Mouse (Mus musculus): Measurements from ENCODE around the gene Bptf. TPM values are rescaled to one million over a fixed set of nuclear protein-coding genes. Genes with fewer than 3 reads are reported as not detected.

Bptf gene
- polyA plus RNA-seq, 1 experiment from 2014 or later: 14.4 TPM

- Histone ChIP-seq H3K9me3 (ENCODE audit: control insufficient read depth) (no peaks in the 10 kb centered on the region), H3K27ac (ENCODE audit: low read depth, low read length) (peak overlapping the region; percentile 84), H3K4me2 (replicated peaks; ENCODE audit: low read depth) (peak overlapping the region; percentile 52), H3K9ac (ENCODE audit: low read depth, low read length) (no peak overlapping the region), H3K4me1 (replicated peaks; ENCODE audit: control insufficient read depth, insufficient read depth, low read length) (no peaks in the 10 kb centered on the region), H3K4me3 (ENCODE audit: low read depth, low read length) (no peak overlapping the region), H3K27me3 (replicated peaks; ENCODE audit: control insufficient read depth, insufficient read depth, low read length) (no peaks in the 10 kb centered on the region), H3K36me3 (ENCODE audit: control insufficient read depth, insufficient read depth) (no peaks in the 10 kb centered on the region)
- TF ChIP-seq CTCF (IDR thresholded peaks at IDR 0.05; ENCODE audit: low read depth): peak; percentile 55
- 76% methylated on average over 11 of the region's 11 CpGs for WGBS
- no peak for ATAC-seq
Observed at GRCm38 (mm10) chr11:107014020-107014585, 117.8 kb downstream of the Bptf start.

- Histone ChIP-seq H3K4me3 (ENCODE audit: low read depth, low read length) (peak overlapping the region; percentile 54), H3K4me2 (replicated peaks; ENCODE audit: low read depth) (peak overlapping the region; percentile 60), H3K4me1 (replicated peaks; ENCODE audit: control insufficient read depth, insufficient read depth, low read length) (no peaks in the 10 kb centered on the region), H3K27me3 (replicated peaks; ENCODE audit: control insufficient read depth, insufficient read depth, low read length) (no peaks in the 10 kb centered on the region), H3K9me3 (ENCODE audit: control insufficient read depth) (no peaks in the 10 kb centered on the region), H3K9ac (ENCODE audit: low read depth, low read length) (peak overlapping the region; percentile 67), H3K36me3 (ENCODE audit: control insufficient read depth, insufficient read depth) (no peaks in the 10 kb centered on the region), H3K27ac (ENCODE audit: low read depth, low read length) (peak overlapping the region; percentile 96)
- peak; percentile 85 for ATAC-seq
- WGBS: under 1% methylated on average over 37 of the region's 37 CpGs
- TF ChIP-seq CTCF (IDR thresholded peaks at IDR 0.05; ENCODE audit: low read depth): no peak
Observed at GRCm38 (mm10) chr11:107012324-107013017, 119.5 kb downstream of the Bptf start.

GRCm38 (mm10) chr11:107011669-107012323 is 120.1 kb downstream of the Bptf start:
- 21% methylated on average over 18 of the region's 18 CpGs for WGBS
- peak overlapping the region; percentile 54 for H3K4me3 ChIP-seq (ENCODE audit: low read depth, low read length)
- TF ChIP-seq CTCF (IDR thresholded peaks at IDR 0.05; ENCODE audit: low read depth): no peak
- peak overlapping the region; percentile 67 for H3K9ac ChIP-seq (ENCODE audit: low read depth, low read length)
- no peaks in the 10 kb centered on the region for H3K4me1 ChIP-seq (replicated peaks; ENCODE audit: control insufficient read depth, insufficient read depth, low read length)
- no peak for ATAC-seq
- no peaks in the 10 kb centered on the region for H3K36me3 ChIP-seq (ENCODE audit: control insufficient read depth, insufficient read depth)
- no peaks in the 10 kb centered on the region for H3K9me3 ChIP-seq (ENCODE audit: control insufficient read depth)
- no peaks in the 10 kb centered on the region for H3K27me3 ChIP-seq (replicated peaks; ENCODE audit: control insufficient read depth, insufficient read depth, low read length)
- H3K27ac ChIP-seq (ENCODE audit: low read depth, low read length): peak overlapping the region; percentile 96
- H3K4me2 ChIP-seq (replicated peaks; ENCODE audit: low read depth): peak overlapping the region; percentile 60

- no peak overlapping the region for H3K4me2 ChIP-seq (replicated peaks; ENCODE audit: low read depth)
- WGBS: 76% methylated on average over 7 of the region's 7 CpGs
- no peak overlapping the region for H3K27ac ChIP-seq (ENCODE audit: low read depth, low read length)
Observed at GRCm38 (mm10) chr11:107011171-107011570, 120.8 kb downstream of the Bptf start.

GRCm38 (mm10) chr11:107010447-107010846 is 121.5 kb downstream of the Bptf start:
- no peaks in the 10 kb centered on the region for H3K27me3 ChIP-seq (replicated peaks; ENCODE audit: control insufficient read depth, insufficient read depth, low read length)
- no peak overlapping the region for H3K4me3 ChIP-seq (ENCODE audit: low read depth, low read length)
- H3K4me1 ChIP-seq (replicated peaks; ENCODE audit: control insufficient read depth, insufficient read depth, low read length): no peaks in the 10 kb centered on the region
- no peak for TF ChIP-seq CTCF (IDR thresholded peaks at IDR 0.05; ENCODE audit: low read depth)
- ATAC-seq: no peak
- H3K9ac ChIP-seq (ENCODE audit: low read depth, low read length): no peak overlapping the region
- H3K4me2 ChIP-seq (replicated peaks; ENCODE audit: low read depth): no peak overlapping the region
- no peak overlapping the region for H3K27ac ChIP-seq (ENCODE audit: low read depth, low read length)
- no peaks in the 10 kb centered on the region for H3K9me3 ChIP-seq (ENCODE audit: control insufficient read depth)
- whole genome bisulfite sequencing: 90% methylated on average over 3 of the region's 3 CpGs
- no peaks in the 10 kb centered on the region for H3K36me3 ChIP-seq (ENCODE audit: control insufficient read depth, insufficient read depth)

More at GRCm38 (mm10) chr11:107011171-107011570, 120.8 kb downstream of the Bptf start:
- Histone ChIP-seq H3K9ac (ENCODE audit: low read depth, low read length) (no peak overlapping the region), H3K36me3 (ENCODE audit: control insufficient read depth, insufficient read depth) (no peaks in the 10 kb centered on the region), H3K9me3 (ENCODE audit: control insufficient read depth) (no peaks in the 10 kb centered on the region), H3K4me3 (ENCODE audit: low read depth, low read length) (no peak overlapping the region), H3K27me3 (replicated peaks; ENCODE audit: control insufficient read depth, insufficient read depth, low read length) (no peaks in the 10 kb centered on the region), H3K4me1 (replicated peaks; ENCODE audit: control insufficient read depth, insufficient read depth, low read length) (no peaks in the 10 kb centered on the region)
- TF ChIP-seq CTCF (IDR thresholded peaks at IDR 0.05; ENCODE audit: low read depth): peak; percentile 20; the same call in 1 of the 2 replicates
- ATAC-seq: no peak

- H3K4me2 ChIP-seq (replicated peaks; ENCODE audit: low read depth): no peak overlapping the region
- ATAC-seq: no peak
Observed at GRCm38 (mm10) chr11:107005538-107005937, 126.4 kb downstream of the Bptf start.

More at GRCm38 (mm10) chr11:107005538-107005937, 126.4 kb downstream of the Bptf start:
- H3K9ac ChIP-seq (ENCODE audit: low read depth, low read length): no peak overlapping the region
- no peaks in the 10 kb centered on the region for H3K36me3 ChIP-seq (ENCODE audit: control insufficient read depth, insufficient read depth)
- H3K27ac ChIP-seq (ENCODE audit: low read depth, low read length): no peak overlapping the region
- 86% methylated on average over 1 of the region's 1 CpGs for WGBS
- no peaks in the 10 kb centered on the region for H3K27me3 ChIP-seq (replicated peaks; ENCODE audit: control insufficient read depth, insufficient read depth, low read length)
- no peaks in the 10 kb centered on the region for H3K4me1 ChIP-seq (replicated peaks; ENCODE audit: control insufficient read depth, insufficient read depth, low read length)
- no peaks in the 10 kb centered on the region for H3K9me3 ChIP-seq (ENCODE audit: control insufficient read depth)
- no peak overlapping the region for H3K4me3 ChIP-seq (ENCODE audit: low read depth, low read length)
- TF ChIP-seq CTCF (IDR thresholded peaks at IDR 0.05; ENCODE audit: low read depth): peak; percentile 21

Data from intestine, postnatal 0 days (tissue).